Mouse (Mus musculus) stomach, embryonic 14.5 days (tissue): ENCODE results near the gene A930002H24Rik. TPM values are rescaled to one million over a fixed set of nuclear protein-coding genes. Genes with fewer than 3 reads are reported as not detected.

ENCODE experiments used
- ATAC-seq: fragments of 200-750 bp; cut with Nextera tagmentation; 2 replicates; pipeline ENCODE4 v1.8.0; 2017; ENCODE audit warnings: low read depth, moderate TSS enrichment; ENCODE audit not compliant: insufficient number of reproducible peaks, insufficient read depth, low FRiP score
- H3K27ac ChIP-seq: fragments of 300-500 bp; sonication (generic); 2 replicates; pipeline ENCODE4 v1.5.1; 2014; ENCODE audit warnings: mild to moderate bottlenecking, low read length, moderate library complexity, mixed read lengths
- H3K27me3 ChIP-seq: fragments of 300-500 bp; sonication (generic); 2 replicates; pipeline ENCODE4 v1.6.1; 2014; ENCODE audit warnings: low read length, control low read depth, mixed read lengths; ENCODE audit not compliant: control insufficient read depth, insufficient read depth
- H3K36me3 ChIP-seq: fragments of 300-500 bp; sonication (generic); 2 replicates; pipeline ENCODE4 v1.6.1; 2014; ENCODE audit warnings: mild to moderate bottlenecking, control low read depth, low read length, moderate library complexity, mixed read lengths; ENCODE audit not compliant: control insufficient read depth, insufficient read depth
- H3K4me1 ChIP-seq: fragments of 300-500 bp; sonication (generic); 2 replicates; pipeline ENCODE4 v1.6.1; 2014; ENCODE audit warnings: low read length, control low read depth, mixed read lengths; ENCODE audit not compliant: control insufficient read depth, insufficient read depth
- H3K4me2 ChIP-seq: fragments of 300-500 bp; sonication (generic); replicated peaks from 2 replicates; pipeline ENCODE4 v1.6.1; 2014; ENCODE audit warnings: low read depth, low read length, control low read depth
- H3K4me3 ChIP-seq: fragments of 300-500 bp; sonication (generic); 2 replicates; pipeline ENCODE4 v1.5.1; 2014; ENCODE audit warnings: low read depth, low read length, control low read depth
- H3K9ac ChIP-seq: fragments of 300-500 bp; sonication (generic); replicated peaks from 2 replicates; pipeline ENCODE4 v1.6.1; 2014; ENCODE audit warnings: low read depth, mild to moderate bottlenecking, control low read depth, low read length, moderate library complexity, mixed read lengths
- H3K9me3 ChIP-seq: fragments of 300-500 bp; sonication (generic); 2 replicates; pipeline ENCODE4 v1.6.1; 2016; ENCODE audit warnings: low read depth, low read length, control low read depth; ENCODE audit not compliant: control insufficient read depth
- WGBS: fragments of 180-500 bp; shearing (Covaris S2); extraction: QIAGEN DNeasy Blood & Tissue Kit; methylation state at CpG from one replicate; pipeline ENCODE4 v1.1.7; 2014; 5-methylcytosine and 5-hydroxymethylcytosine counted together
- polyA plus RNA-seq: library from polyadenylated mRNA; unstranded; fragments of >200 nt; fragmentation: Nextera tagmentation; extraction: Ambion mirVana; gene quantifications from 2 replicates; pipeline ENCODE4 v1.2.1, GENCODE M21; 2014

A930002H24Rik gene
- polyA plus RNA-seq, 1 experiment from 2014 or later, result 3.5 TPM

- H3K27me3 ChIP-seq, result no peaks in the 10 kb centered on the region
- no peaks in the 10 kb centered on the region for H3K4me1 ChIP-seq
- H3K9ac ChIP-seq, result no peak overlapping the region
- H3K4me3 ChIP-seq, result no peak overlapping the region
- 42% methylated on average over 5 of the region's 5 CpGs for WGBS
- no peaks in the 10 kb centered on the region for H3K9me3 ChIP-seq
- H3K36me3 ChIP-seq, result no peaks in the 10 kb centered on the region
- no peak overlapping the region for H3K4me2 ChIP-seq
- ATAC-seq, result no peak
- no peak overlapping the region for H3K27ac ChIP-seq
Observed at GRCm38 (mm10) chr17:63828561-63829332, 34.8 kb downstream of the A930002H24Rik start.

- Histone ChIP-seq H3K27me3 (no peaks in the 10 kb centered on the region), H3K4me2 (no peak overlapping the region), H3K9me3 (no peaks in the 10 kb centered on the region), H3K9ac (no peak overlapping the region), H3K27ac (no peak overlapping the region), H3K36me3 (no peaks in the 10 kb centered on the region), H3K4me3 (no peak overlapping the region), H3K4me1 (no peaks in the 10 kb centered on the region)
- 76% methylated on average over 7 of the region's 7 CpGs for WGBS
- no peak for ATAC-seq
Observed at GRCm38 (mm10) chr17:63826767-63827166, 36.8 kb downstream of the A930002H24Rik start.

- Histone ChIP-seq H3K9ac (no peak overlapping the region), H3K4me1 (no peaks in the 10 kb centered on the region), H3K4me3 (no peak overlapping the region), H3K27me3 (no peaks in the 10 kb centered on the region), H3K9me3 (no peaks in the 10 kb centered on the region), H3K36me3 (no peaks in the 10 kb centered on the region), H3K4me2 (no peak overlapping the region), H3K27ac (no peak overlapping the region)
- ATAC-seq, result no peak
- 82% methylated on average over 8 of the region's 8 CpGs for WGBS
Observed at GRCm38 (mm10) chr17:63826196-63826595, 37.4 kb downstream of the A930002H24Rik start.

- Histone ChIP-seq H3K4me2 (no peak overlapping the region), H3K9me3 (no peaks in the 10 kb centered on the region), H3K4me3 (no peak overlapping the region), H3K27ac (no peak overlapping the region), H3K36me3 (no peaks in the 10 kb centered on the region), H3K9ac (no peak overlapping the region), H3K4me1 (no peaks in the 10 kb centered on the region), H3K27me3 (no peaks in the 10 kb centered on the region)
- 90% methylated on average over 4 of the region's 4 CpGs for WGBS
- ATAC-seq, result no peak
Observed at GRCm38 (mm10) chr17:63824141-63824540, 39.5 kb downstream of the A930002H24Rik start.

GRCm38 (mm10) chr17:63818444-63819027 lies 45.1 kb downstream of the A930002H24Rik start:
- ATAC-seq, result no peak
- H3K9me3 ChIP-seq, result no peaks in the 10 kb centered on the region
- no peaks in the 10 kb centered on the region for H3K36me3 ChIP-seq
- whole genome bisulfite sequencing, result 73% methylated on average over 10 of the region's 10 CpGs
- no peak overlapping the region for H3K4me3 ChIP-seq
- no peak overlapping the region for H3K4me2 ChIP-seq
- no peak overlapping the region for H3K27ac ChIP-seq
- no peaks in the 10 kb centered on the region for H3K27me3 ChIP-seq
- no peaks in the 10 kb centered on the region for H3K4me1 ChIP-seq
- no peak overlapping the region for H3K9ac ChIP-seq

- no peaks in the 10 kb centered on the region for H3K36me3 ChIP-seq
- no peaks in the 10 kb centered on the region for H3K27me3 ChIP-seq
- no peak overlapping the region for H3K9ac ChIP-seq
- H3K27ac ChIP-seq, result no peak overlapping the region
- no peak for ATAC-seq
- 84% methylated on average over 6 of the region's 6 CpGs for whole genome bisulfite sequencing
- no peak overlapping the region for H3K4me3 ChIP-seq
- H3K4me2 ChIP-seq, result no peak overlapping the region
- H3K9me3 ChIP-seq, result no peaks in the 10 kb centered on the region
- no peaks in the 10 kb centered on the region for H3K4me1 ChIP-seq
Observed at GRCm38 (mm10) chr17:63813552-63813951, 50.0 kb downstream of the A930002H24Rik start.

Other genes starting within 250 kb of the A930002H24Rik start
- gene Fer, start 729 bp downstream of the A930002H24Rik start, polyA plus RNA-seq, result 33.9 and 34.3 TPM in 2 replicates